1 mouse cellular context compared by ENCODE assay signal in the genomic region with DNA sequence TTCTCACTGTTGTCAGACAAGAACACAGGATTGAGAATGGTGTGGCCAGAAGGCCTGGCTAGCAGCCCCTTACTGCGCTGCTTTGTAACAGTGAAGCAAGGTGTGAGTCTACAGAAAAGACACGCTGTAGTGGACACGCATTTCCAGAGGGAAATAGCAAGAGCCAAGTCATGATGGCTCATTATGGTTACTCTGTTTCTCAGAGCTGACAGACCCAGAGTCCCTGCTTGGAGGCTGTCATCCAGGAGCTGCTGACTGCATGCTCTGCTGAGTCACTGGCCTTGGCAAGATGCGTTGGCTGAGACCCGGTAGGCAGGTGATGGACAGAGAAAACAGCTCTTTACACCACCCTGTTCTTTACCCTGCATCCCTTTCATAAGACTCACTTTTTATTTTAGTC.
TF ChIP-seq lines count a peak whose summit lies in the region.

No protein-coding gene starts in this region.

TF ChIP-seq in MEL, 35 proteins besides CTCF, POLR2A, EP300 and RAD21 (continued from another document):
- TF ChIP-seq CHD2 (IDR thresholded peaks at IDR 0.05; ENCODE audit: low read length), result no peak
